26 mouse cellular contexts compared by ENCODE assay signal in genomic region chr10:88719618-88720017, GRCm38 (mm10). TPM values are rescaled to one million over a fixed set of nuclear protein-coding genes. Genes with fewer than 3 reads are reported as not detected.
"Had no signal": no experiment of that assay in that cellular context is flagged by ENCODE, and none has a peak within 500 bp of the region (broad histone marks: within the 10 kb centered on the region; RNA-seq: fewer than 3 reads in every experiment).

No protein-coding gene starts in this region.

- H3K27ac ChIP-seq: limb, embryonic 12.5 days; limb, embryonic 15.5 days; liver, embryonic 13.5 days; lung, embryonic 15.5 days; midbrain, embryonic 12.5 days; midbrain, embryonic 15.5 days; neural tube, embryonic 12.5 days; neural tube, embryonic 15.5 days; stomach, postnatal 0 days had no signal

- H3K4me1 ChIP-seq: limb, embryonic 12.5 days; limb, embryonic 15.5 days; liver, embryonic 13.5 days; midbrain, embryonic 12.5 days; midbrain, embryonic 15.5 days; neural tube, embryonic 12.5 days; neural tube, embryonic 15.5 days had no signal

- ATAC-seq: intestine, embryonic 16.5 days; midbrain, embryonic 15.5 days had no signal

- H3K36me3 ChIP-seq: limb, embryonic 12.5 days; limb, embryonic 15.5 days; liver, embryonic 13.5 days; lung, embryonic 15.5 days; midbrain, embryonic 12.5 days; midbrain, embryonic 15.5 days; neural tube, embryonic 12.5 days; neural tube, embryonic 15.5 days had no signal

- H3K9ac ChIP-seq: limb, embryonic 12.5 days; limb, embryonic 15.5 days; liver, embryonic 13.5 days; lung, embryonic 15.5 days; midbrain, embryonic 12.5 days; midbrain, embryonic 15.5 days; neural tube, embryonic 12.5 days; neural tube, embryonic 15.5 days had no signal

- H3K4me2 ChIP-seq: limb, embryonic 12.5 days; limb, embryonic 15.5 days; liver, embryonic 13.5 days; lung, embryonic 15.5 days; midbrain, embryonic 12.5 days; midbrain, embryonic 15.5 days; neural tube, embryonic 12.5 days; neural tube, embryonic 15.5 days had no signal

- H3K9me3 ChIP-seq: limb, embryonic 12.5 days; limb, embryonic 15.5 days; liver, embryonic 13.5 days; lung, embryonic 15.5 days; midbrain, embryonic 12.5 days; midbrain, embryonic 15.5 days; neural tube, embryonic 12.5 days; neural tube, embryonic 15.5 days had no signal

- H3K27me3 ChIP-seq: limb, embryonic 12.5 days; limb, embryonic 15.5 days; liver, embryonic 13.5 days; lung, embryonic 15.5 days; midbrain, embryonic 12.5 days; midbrain, embryonic 15.5 days; neural tube, embryonic 12.5 days; neural tube, embryonic 15.5 days had no signal

- H3K4me3 ChIP-seq: limb, embryonic 12.5 days; limb, embryonic 15.5 days; liver, embryonic 13.5 days; lung, embryonic 15.5 days; midbrain, embryonic 12.5 days; midbrain, embryonic 15.5 days; neural tube, embryonic 12.5 days; neural tube, embryonic 15.5 days had no signal

- DNase-seq: kidney, adult 18-20 months; kidney, adult 9 months; kidney, postnatal 14 days; kidney, postnatal 4 days; left cerebral cortex, postnatal 4 days; liver, embryonic 13.5 days; lung, postnatal 4 days; right cerebral cortex, adult 18-20 months; right cerebral cortex, postnatal 14 days; right cerebral cortex, postnatal 4 days; thymus, adult 2 months; thymus, postnatal 14 days; thymus, postnatal 4 days had no signal

RNA-seq across cellular contexts. Expression of gene Spic, which starts 34.8 kb away (rescaled TPM):
- total RNA-seq: layer of hippocampus, adult 18-20 months; layer of hippocampus, postnatal 14 days; left cerebral cortex, adult 8-10 months; left cerebral cortex, postnatal 14 days; left cerebral cortex, postnatal 4 days had no signal
- polyA plus RNA-seq: limb, embryonic 12.5 days; midbrain, embryonic 12.5 days; midbrain, embryonic 15.5 days; neural tube, embryonic 12.5 days; neural tube, embryonic 15.5 days had no signal
